Mouse (Mus musculus) bone marrow, adult 2 months (tissue): ENCODE results near the gene Trappc12.

Experiments used
- CTCF ChIP-seq: fragments of 200-500 bp; IDR thresholded peaks from 2 replicates; pipeline ENCODE4 v1.5.1; 2011; ENCODE audit warnings: low read length, control low read depth; ENCODE audit not compliant: control insufficient read depth, insufficient read depth
- POLR2A ChIP-seq: fragments of 200-500 bp; IDR thresholded peaks from 2 replicates; pipeline ENCODE4 v1.6.1; 2011; ENCODE audit warnings: low read depth, mild to moderate bottlenecking, control low read depth, low read length, borderline replicate concordance; ENCODE audit not compliant: control insufficient read depth

GRCm38 (mm10) chr12:28727061-28727460 lies 23.2 kb downstream of the Trappc12 start:
- TF ChIP-seq CTCF (no peak), POLR2A (no peak)
